Mouse (Mus musculus): ENCODE data around the gene Ciart.
A peak's percentile ranks its signal among the peaks of the same experiment; 100 is the strongest.
"Not testable (repeated sequence)": the region's sequence is repeated elsewhere in the genome, so short reads cannot be mapped to it uniquely, and the experiment has no call there.

The Ciart gene

GRCm38 (mm10) chr3:95865050-95865449 is 17.0 kb downstream of the Ciart start:
- no peak for DNase-seq (ENCODE audit: low spot score)

GRCm38 (mm10) chr3:95863578-95863977 is 18.5 kb downstream of the Ciart start:
- no peak for DNase-seq (ENCODE audit: low spot score)

GRCm38 (mm10) chr3:95861796-95862195 is 20.3 kb downstream of the Ciart start:
- peak; percentile 73 for DNase-seq (ENCODE audit: low spot score)

GRCm38 (mm10) chr3:95861216-95861615 is 20.8 kb downstream of the Ciart start:
- no peak for DNase-seq (ENCODE audit: low spot score)

GRCm38 (mm10) chr3:95860323-95860722 is 21.7 kb downstream of the Ciart start:
- DNase-seq (ENCODE audit: low spot score): no peak

- DNase-seq (ENCODE audit: low spot score): not testable (repeated sequence)
These were observed 23.8 kb downstream of the Ciart start for GRCm38 (mm10) chr3:95858278-95858677.

- DNase-seq (ENCODE audit: low spot score): not testable (repeated sequence)
These were observed 25.0 kb downstream of the Ciart start for GRCm38 (mm10) chr3:95857050-95857449.

GRCm38 (mm10) chr3:95856115-95856514 is 25.9 kb downstream of the Ciart start:
- DNase-seq (ENCODE audit: low spot score): peak; percentile 11

GRCm38 (mm10) chr3:95855502-95856089 is 26.5 kb downstream of the Ciart start, which contains the start of gene Prpf3:
Prpf3 (minus strand) TSS chr3:95855885.
- DNase-seq (ENCODE audit: low spot score): peak; percentile 89

GRCm38 (mm10) chr3:95851317-95851716 is 30.7 kb downstream of the Ciart start:
- DNase-seq (ENCODE audit: low spot score): no peak

GRCm38 (mm10) chr3:95850611-95851010 is 31.4 kb downstream of the Ciart start:
- DNase-seq (ENCODE audit: low spot score): no peak

- no peak for DNase-seq (ENCODE audit: low spot score)
These were observed 39.4 kb downstream of the Ciart start for GRCm38 (mm10) chr3:95842503-95843214.

GRCm38 (mm10) chr3:95839250-95839649 is 42.8 kb downstream of the Ciart start:
- no peak for DNase-seq (ENCODE audit: low spot score)

- DNase-seq (ENCODE audit: low spot score): no peak
These were observed 53.0 kb downstream of the Ciart start for GRCm38 (mm10) chr3:95829053-95829452.
